Mouse (Mus musculus): Measurements from ENCODE around the gene Camkmt. TPM values are rescaled to one million over a fixed set of nuclear protein-coding genes. Genes with fewer than 3 reads are reported as not detected.

Camkmt gene
- polyA plus RNA-seq, 1 experiment from 2014 or later = 13.6 TPM

DNA sequence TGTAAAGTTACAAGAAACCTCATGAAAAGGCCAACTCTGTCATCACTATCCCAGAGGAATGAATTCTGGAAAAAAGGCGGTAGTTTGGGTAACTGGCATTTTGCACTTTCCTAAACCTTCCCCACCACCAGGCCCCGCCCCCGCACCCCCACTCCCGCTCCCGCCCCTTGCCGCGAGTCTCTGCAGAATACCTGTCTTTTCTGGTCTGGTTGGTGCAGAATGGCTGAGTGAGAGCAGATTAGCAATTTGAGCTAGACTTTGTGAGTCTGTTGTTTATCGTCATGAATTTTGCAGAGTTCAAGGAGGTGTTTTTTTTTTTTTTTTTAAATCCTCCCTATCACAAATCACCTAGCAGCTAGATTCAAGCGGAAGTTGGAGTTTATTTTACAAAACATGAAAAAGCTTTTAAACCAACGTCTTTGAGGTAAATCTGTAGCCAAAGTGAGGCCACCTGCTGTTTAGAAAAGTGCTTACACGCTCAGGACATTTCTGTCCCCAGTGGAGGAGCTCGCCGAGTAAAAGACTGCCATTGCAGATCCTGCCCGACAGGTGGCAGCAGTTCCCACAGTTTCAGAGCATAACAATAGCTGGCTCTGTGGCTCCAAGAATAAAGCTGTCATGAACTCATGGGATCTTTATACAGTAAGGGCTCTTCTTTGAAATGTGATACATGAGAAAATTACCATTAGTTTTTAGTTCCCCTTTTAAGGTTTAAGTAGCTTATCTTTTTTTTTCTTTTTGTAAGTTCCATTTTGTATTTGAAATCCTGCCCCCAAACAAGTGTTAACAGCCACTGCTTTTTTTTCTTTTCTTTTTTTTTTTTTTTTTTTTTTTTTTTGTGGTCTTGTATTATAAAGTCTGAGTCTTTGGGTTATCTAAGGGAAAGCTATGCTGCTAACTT, 99.1 kb downstream of the Camkmt start:
- Histone ChIP-seq H3K4me1 (no peaks in the 10 kb centered on the region), H3K4me3 (no peak overlapping the region), H3K4me2 (replicated peaks) (peak overlapping the region; percentile 29; the same call in 1 of the 2 replicates), H3K9ac (no peak overlapping the region), H3K27me3 (no peaks in the 10 kb centered on the region), H3K27ac (no peak overlapping the region), H3K9me3 (replicated peaks) (no peaks in the 10 kb centered on the region), H3K36me3 (no peaks in the 10 kb centered on the region)
- WGBS = 6% methylated on average over 14 of the region's 14 CpGs
- peak; percentile 83 for ATAC-seq (ENCODE audit: low FRiP score)

DNA sequence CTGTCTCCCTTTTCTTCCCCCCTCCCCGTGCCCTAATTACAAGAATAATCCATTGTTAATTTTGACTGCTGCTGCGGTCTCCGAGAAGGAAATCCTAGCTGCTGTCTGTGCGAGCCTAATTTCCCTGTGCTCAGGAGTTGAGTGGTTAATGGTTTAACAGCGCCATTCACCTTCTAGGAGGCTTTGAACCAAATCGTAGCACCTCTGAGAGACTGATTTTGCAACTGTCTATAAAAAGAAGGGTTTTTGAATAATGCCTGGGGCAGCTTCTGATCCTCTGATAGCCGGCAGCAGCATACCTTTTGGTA, 99.7 kb downstream of the Camkmt start:
- no peaks in the 10 kb centered on the region for H3K4me1 ChIP-seq
- no peak overlapping the region for H3K27ac ChIP-seq
- peak overlapping the region; percentile 18; the same call in 1 of the 2 replicates for H3K4me2 ChIP-seq (replicated peaks)
- no peak overlapping the region for H3K9ac ChIP-seq
- no peaks in the 10 kb centered on the region for H3K9me3 ChIP-seq (replicated peaks)
- no peak overlapping the region for H3K4me3 ChIP-seq
- no peaks in the 10 kb centered on the region for H3K27me3 ChIP-seq
- ATAC-seq (ENCODE audit: low FRiP score) = no peak
- no peaks in the 10 kb centered on the region for H3K36me3 ChIP-seq
- WGBS = 26% methylated on average over 7 of the region's 7 CpGs

DNA sequence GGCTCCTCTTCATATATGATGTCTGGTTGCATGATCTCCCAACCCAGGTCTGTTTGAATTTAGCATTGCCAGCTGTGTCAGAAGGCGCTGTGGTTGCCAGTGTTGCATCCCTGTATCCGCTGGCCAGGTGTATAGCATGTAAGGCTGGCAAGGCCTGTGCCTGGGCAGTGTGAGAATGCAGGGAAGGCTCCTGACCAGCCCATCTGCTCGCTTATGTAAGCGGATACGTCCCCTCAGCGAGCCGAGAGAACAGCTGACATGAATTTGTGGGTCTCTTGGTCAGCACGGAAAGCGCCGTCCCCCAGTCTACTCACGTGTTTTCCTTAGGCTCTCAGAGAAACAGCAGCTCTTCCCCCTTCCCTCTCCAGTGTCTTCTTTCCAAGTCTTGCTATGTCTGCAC, 102.9 kb downstream of the Camkmt start:
- no peaks in the 10 kb centered on the region for H3K4me1 ChIP-seq
- H3K4me3 ChIP-seq = no peak overlapping the region
- no peaks in the 10 kb centered on the region for H3K27me3 ChIP-seq
- H3K9me3 ChIP-seq (replicated peaks) = no peaks in the 10 kb centered on the region
- WGBS = 72% methylated on average over 11 of the region's 11 CpGs
- no peak for ATAC-seq (ENCODE audit: low FRiP score)
- H3K4me2 ChIP-seq (replicated peaks) = no peak overlapping the region
- no peak overlapping the region for H3K27ac ChIP-seq
- no peaks in the 10 kb centered on the region for H3K36me3 ChIP-seq
- H3K9ac ChIP-seq = no peak overlapping the region

DNA sequence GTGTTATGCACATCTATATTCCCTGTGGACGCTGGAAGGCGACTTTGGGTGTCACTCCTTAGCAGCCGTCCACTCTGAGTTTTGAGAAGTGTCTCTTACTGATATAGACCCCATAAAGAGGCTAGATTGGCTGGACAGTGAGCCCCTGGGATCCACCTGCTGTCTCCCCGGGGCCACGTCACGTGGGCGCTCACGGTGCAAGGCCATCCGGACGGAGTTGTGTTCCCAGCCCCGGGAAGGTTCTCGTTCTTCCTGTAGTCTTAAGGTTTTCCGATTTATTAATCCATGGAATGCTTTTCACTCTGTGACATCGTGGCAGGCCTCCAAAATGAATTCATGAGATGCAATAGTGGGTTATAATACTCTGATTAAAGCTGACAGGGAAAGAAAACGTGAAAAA, 108.4 kb downstream of the Camkmt start:
- Histone ChIP-seq H3K4me1 (no peaks in the 10 kb centered on the region), H3K9me3 (replicated peaks) (no peaks in the 10 kb centered on the region), H3K27me3 (no peaks in the 10 kb centered on the region), H3K36me3 (no peaks in the 10 kb centered on the region), H3K4me2 (replicated peaks) (no peak overlapping the region), H3K4me3 (no peak overlapping the region), H3K9ac (no peak overlapping the region), H3K27ac (no peak overlapping the region)
- no peak for ATAC-seq (ENCODE audit: low FRiP score)
- WGBS = 93% methylated on average over 15 of the region's 15 CpGs

DNA sequence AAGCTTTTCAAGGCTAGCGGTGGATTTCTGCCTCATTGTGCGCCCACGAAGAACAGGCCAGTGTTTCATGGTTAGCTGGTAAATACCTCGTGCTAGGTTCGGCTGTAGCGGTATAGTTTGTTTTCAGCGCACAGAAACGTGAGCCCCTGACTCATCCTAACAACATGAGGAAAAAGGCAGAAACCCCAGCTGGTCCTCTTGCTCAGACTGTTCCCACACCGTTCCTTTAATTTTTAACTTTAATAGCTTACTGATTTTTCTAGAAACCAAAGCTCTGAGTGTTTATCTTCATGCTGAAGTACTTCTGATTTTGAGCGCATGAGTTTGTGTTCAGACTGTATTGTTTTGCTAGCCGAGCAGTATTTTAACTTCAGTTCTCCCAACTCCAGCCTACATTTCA, 109.0 kb downstream of the Camkmt start:
- H3K27me3 ChIP-seq = no peaks in the 10 kb centered on the region
- WGBS = 88% methylated on average over 11 of the region's 11 CpGs
- no peak for ATAC-seq (ENCODE audit: low FRiP score)
- H3K4me1 ChIP-seq = no peaks in the 10 kb centered on the region
- H3K9me3 ChIP-seq (replicated peaks) = no peaks in the 10 kb centered on the region
- no peak overlapping the region for H3K9ac ChIP-seq
- H3K4me2 ChIP-seq (replicated peaks) = no peak overlapping the region
- no peak overlapping the region for H3K4me3 ChIP-seq
- no peaks in the 10 kb centered on the region for H3K36me3 ChIP-seq
- H3K27ac ChIP-seq = no peak overlapping the region

DNA sequence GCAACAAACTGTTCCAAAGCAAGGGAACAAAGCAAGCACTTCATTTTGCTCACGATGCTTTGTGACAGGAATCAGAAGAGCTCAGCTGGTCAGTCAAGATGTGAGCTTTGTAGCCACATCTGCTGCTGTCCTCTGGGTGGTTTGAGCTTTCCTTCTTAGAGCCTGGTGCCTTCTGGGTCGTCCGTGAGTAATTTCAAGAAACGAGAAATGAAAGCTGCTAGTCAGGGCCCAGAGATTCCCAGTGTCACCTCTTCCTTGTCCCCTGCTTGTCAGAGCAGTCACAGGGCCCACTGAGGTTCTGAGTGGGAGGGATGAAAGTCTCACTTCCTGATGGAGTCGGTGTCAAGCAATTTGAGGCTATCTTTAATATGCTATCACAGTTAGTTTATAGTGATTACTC, 127.7 kb downstream of the Camkmt start:
- Histone ChIP-seq H3K4me3 (no peak overlapping the region), H3K36me3 (no peaks in the 10 kb centered on the region), H3K9ac (no peak overlapping the region), H3K27ac (no peak overlapping the region), H3K4me1 (no peaks in the 10 kb centered on the region), H3K27me3 (no peaks in the 10 kb centered on the region), H3K4me2 (replicated peaks) (no peak overlapping the region), H3K9me3 (replicated peaks) (peaks cover 6% of the 10 kb centered on the region; the same call in 1 of the 2 replicates)
- ATAC-seq (ENCODE audit: low FRiP score) = no peak
- WGBS = 84% methylated on average over 5 of the region's 5 CpGs

DNA sequence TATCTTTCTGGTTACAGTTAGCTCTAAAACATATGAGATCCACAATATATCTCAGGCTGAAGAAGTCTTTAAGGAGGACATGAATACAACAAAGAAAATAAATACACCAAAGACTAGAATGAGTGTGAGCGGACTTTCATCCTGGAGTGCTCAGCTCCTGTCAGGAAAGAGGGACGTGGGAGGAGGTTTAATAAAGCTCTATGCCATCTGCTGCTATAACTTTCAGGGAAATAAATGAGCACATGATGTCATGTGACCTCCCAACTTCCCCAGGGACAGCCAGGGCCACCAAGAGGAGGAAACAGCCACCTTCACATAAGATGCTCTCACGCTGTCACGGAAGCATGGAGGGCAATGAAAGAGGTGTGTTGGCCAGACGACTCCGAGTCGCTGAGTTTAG, 151.8 kb downstream of the Camkmt start:
- WGBS = 85% methylated on average over 7 of the region's 7 CpGs
- Histone ChIP-seq H3K4me3 (no peak overlapping the region), H3K9me3 (replicated peaks) (no peaks in the 10 kb centered on the region), H3K4me2 (replicated peaks) (no peak overlapping the region), H3K27ac (no peak overlapping the region), H3K9ac (no peak overlapping the region), H3K27me3 (no peaks in the 10 kb centered on the region), H3K4me1 (no peaks in the 10 kb centered on the region), H3K36me3 (no peaks in the 10 kb centered on the region)
- ATAC-seq (ENCODE audit: low FRiP score) = no peak

DNA sequence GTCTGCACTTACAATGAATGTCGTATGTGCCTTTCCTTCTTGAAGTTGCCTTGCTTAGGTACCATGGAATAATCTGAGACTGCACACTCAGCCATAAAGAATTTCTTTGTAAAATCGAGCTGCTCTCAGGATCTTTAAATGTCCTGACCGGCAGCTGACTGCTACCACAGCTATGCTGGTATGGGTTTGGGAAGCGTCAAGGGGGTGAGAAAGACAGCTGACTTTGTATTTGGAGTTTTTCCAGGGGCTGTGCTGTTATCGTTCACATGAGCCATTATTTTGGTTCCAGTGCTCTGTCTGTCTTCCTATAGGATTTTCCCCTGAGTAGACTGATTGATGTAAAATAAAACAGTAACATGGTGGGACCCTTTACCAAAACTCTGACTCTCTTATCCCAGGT, 158.6 kb downstream of the Camkmt start:
- WGBS = 75% methylated on average over 5 of the region's 5 CpGs
- ATAC-seq (ENCODE audit: low FRiP score) = no peak
- no peak overlapping the region for H3K27ac ChIP-seq

DNA sequence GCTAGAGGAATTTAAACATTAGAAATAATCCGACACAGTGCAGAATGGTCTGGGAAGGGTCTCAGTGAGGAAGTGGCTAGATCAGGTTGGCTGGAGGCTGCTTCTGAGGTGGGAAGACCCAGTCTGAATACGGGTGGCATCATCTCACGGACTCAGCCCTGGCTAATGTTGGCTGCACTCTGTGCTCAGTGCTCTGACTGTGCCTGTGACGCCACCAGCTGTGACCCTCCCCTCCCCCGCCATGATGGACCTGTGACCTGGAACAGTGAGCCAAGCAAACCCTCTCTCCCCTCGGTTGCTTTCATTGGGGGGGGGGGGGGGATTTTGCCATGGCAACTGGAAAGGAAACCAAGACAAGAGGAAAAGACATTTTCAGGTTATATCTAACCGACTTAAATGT, 159.4 kb downstream of the Camkmt start:
- no peak overlapping the region for H3K4me3 ChIP-seq
- WGBS = 39% methylated on average over 7 of the region's 7 CpGs
- H3K27me3 ChIP-seq = no peaks in the 10 kb centered on the region
- no peaks in the 10 kb centered on the region for H3K9me3 ChIP-seq (replicated peaks)
- H3K9ac ChIP-seq = no peak overlapping the region
- no peaks in the 10 kb centered on the region for H3K36me3 ChIP-seq
- no peak for ATAC-seq (ENCODE audit: low FRiP score)
- H3K27ac ChIP-seq = no peak overlapping the region
- peaks cover 7% of the 10 kb centered on the region for H3K4me1 ChIP-seq
- H3K4me2 ChIP-seq (replicated peaks) = no peak overlapping the region

More for the DNA sequence above, 158.6 kb downstream of the Camkmt start:
- H3K9me3 ChIP-seq (replicated peaks) = no peaks in the 10 kb centered on the region
- H3K4me2 ChIP-seq (replicated peaks) = no peak overlapping the region
- no peak overlapping the region for H3K9ac ChIP-seq
- peaks cover 7% of the 10 kb centered on the region for H3K4me1 ChIP-seq
- no peaks in the 10 kb centered on the region for H3K36me3 ChIP-seq
- no peak overlapping the region for H3K4me3 ChIP-seq
- no peaks in the 10 kb centered on the region for H3K27me3 ChIP-seq

DNA sequence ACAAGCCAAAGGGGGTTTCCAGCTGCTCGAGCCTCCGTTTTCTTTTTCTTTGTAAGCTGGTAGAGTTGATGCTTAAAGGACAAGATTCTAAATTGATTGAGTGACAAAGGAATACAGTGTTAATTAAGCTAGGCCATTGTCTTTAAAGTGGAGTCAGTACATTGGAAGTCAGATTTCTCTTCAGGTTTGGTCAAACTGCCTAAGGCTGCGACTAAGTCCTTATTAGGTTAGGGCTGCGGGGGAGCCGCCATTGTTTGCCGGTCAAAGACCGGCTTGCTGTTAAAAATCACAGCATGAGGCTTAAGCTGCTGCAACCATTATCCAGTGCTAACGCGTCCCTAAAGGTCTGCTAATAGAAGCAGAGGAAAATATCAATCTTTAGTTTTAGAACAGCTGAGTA, 166.6 kb downstream of the Camkmt start:
- ATAC-seq (ENCODE audit: low FRiP score) = 0 out of 2 replicates have a peak, but pooled peaks have one; percentile 57
- 5% methylated on average over 9 of the region's 9 CpGs for WGBS
- H3K4me1 ChIP-seq = peaks cover 24% of the 10 kb centered on the region
- no peak overlapping the region for H3K9ac ChIP-seq
- H3K4me3 ChIP-seq = no peak overlapping the region
- no peaks in the 10 kb centered on the region for H3K9me3 ChIP-seq (replicated peaks)
- peak overlapping the region; percentile 45 for H3K27ac ChIP-seq
- H3K36me3 ChIP-seq = no peaks in the 10 kb centered on the region
- H3K27me3 ChIP-seq = no peaks in the 10 kb centered on the region
- peak overlapping the region; percentile 30 for H3K4me2 ChIP-seq (replicated peaks)

DNA sequence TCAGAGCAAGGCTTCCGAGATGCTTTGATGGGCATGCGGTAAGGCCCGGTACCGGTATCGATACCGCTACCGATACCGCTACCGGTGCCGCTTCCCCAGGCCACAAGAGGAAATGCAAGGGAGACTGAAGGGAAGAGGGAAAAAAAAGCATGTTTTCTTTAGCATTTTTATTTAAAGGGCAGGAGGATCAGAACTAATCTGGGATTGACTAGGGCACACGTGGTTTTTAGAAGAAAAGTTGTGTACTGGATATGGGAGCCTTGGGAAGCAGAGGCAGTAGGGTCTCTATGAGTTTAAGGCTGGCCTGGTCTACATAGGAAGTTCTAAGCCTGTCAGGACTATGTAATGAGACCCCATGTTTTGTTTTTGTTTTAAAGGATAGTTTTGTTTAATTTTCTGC, 167.0 kb downstream of the Camkmt start:
- H3K4me1 ChIP-seq = peaks cover 24% of the 10 kb centered on the region
- peak overlapping the region; percentile 30 for H3K4me2 ChIP-seq (replicated peaks)
- 36% methylated on average over 11 of the region's 11 CpGs for WGBS
- no peaks in the 10 kb centered on the region for H3K9me3 ChIP-seq (replicated peaks)
- no peaks in the 10 kb centered on the region for H3K36me3 ChIP-seq
- H3K9ac ChIP-seq = no peak overlapping the region
- peak overlapping the region; percentile 45; the same call in 1 of the 2 replicates for H3K27ac ChIP-seq
- no peak for ATAC-seq (ENCODE audit: low FRiP score)
- H3K4me3 ChIP-seq = no peak overlapping the region
- H3K27me3 ChIP-seq = no peaks in the 10 kb centered on the region

DNA sequence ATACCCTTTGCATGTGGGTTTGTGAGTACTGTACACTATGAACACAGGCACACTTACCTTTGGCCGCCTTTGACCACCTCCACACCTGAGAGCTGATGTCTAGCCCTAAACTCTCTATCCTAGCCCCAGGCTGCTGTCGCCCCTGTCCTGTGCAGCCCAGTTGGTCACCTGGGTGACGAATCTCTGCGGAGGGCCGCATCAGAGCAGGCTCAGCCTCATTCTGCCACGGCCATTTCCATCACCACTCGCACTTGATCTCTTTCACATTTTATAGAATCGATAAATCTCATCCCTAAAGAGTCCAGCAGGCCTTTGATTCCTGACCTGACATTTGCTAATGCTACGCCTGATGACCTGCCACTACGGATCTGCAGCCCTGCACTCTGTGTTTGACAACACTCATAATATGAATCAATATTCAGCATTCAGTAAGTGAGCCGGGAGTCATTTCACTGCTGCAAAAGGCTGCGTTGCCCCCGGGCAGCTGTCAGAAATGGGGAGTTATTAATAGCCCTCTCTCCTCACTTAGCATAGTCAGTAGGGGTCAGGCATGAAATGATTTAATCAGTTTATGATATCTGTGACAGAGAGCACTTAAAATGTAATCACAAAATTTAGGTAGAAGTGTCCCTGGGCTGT, 168.5 kb downstream of the Camkmt start:
- peak overlapping the region; percentile 69 for H3K27ac ChIP-seq
- 65% methylated on average over 13 of the region's 13 CpGs for WGBS

More for the DNA sequence above, 168.5 kb downstream of the Camkmt start:
- no peaks in the 10 kb centered on the region for H3K36me3 ChIP-seq
- no peaks in the 10 kb centered on the region for H3K9me3 ChIP-seq (replicated peaks)
- H3K4me3 ChIP-seq = no peak overlapping the region
- H3K4me2 ChIP-seq (replicated peaks) = no peak overlapping the region
- ATAC-seq (ENCODE audit: low FRiP score) = peak; percentile 51
- H3K9ac ChIP-seq = no peak overlapping the region
- peaks cover 24% of the 10 kb centered on the region for H3K4me1 ChIP-seq
- no peaks in the 10 kb centered on the region for H3K27me3 ChIP-seq
